Mouse (Mus musculus) forebrain, postnatal 0 days (tissue): ENCODE data around the gene Stk11ip. TPM values are rescaled to one million over a fixed set of nuclear protein-coding genes. Genes with fewer than 3 reads are reported as not detected.

Experiments used
- ATAC-seq: fragments of 200-750 bp; cut with Nextera tagmentation; 2 replicates; pipeline ENCODE4 v1.8.0; 2017; ENCODE audit warnings: mild to moderate bottlenecking, moderate library complexity
- DNase-seq: peaks from one replicate; pipeline ENCODE4 v3.0.0-alpha.2; 2015
- H3K27ac ChIP-seq: fragments of 300-500 bp; sonication (generic); 2 replicates; pipeline ENCODE4 v1.5.1; 2014; ENCODE audit warnings: low read depth, mild to moderate bottlenecking, antibody characterized with exemption, low read length, moderate library complexity, mixed read lengths
- H3K27me3 ChIP-seq: fragments of 300-500 bp; sonication (generic); 2 replicates; pipeline ENCODE4 v1.6.1; 2014; ENCODE audit warnings: mild to moderate bottlenecking, low read length, mixed read lengths; ENCODE audit not compliant: insufficient read depth
- H3K36me3 ChIP-seq: fragments of 300-500 bp; sonication (generic); 2 replicates; pipeline ENCODE4 v1.6.1; 2014; ENCODE audit warnings: mild to moderate bottlenecking, moderate library complexity; ENCODE audit not compliant: insufficient read depth
- H3K4me1 ChIP-seq: fragments of 300-500 bp; sonication (generic); 2 replicates; pipeline ENCODE4 v1.6.1; 2014; ENCODE audit warnings: antibody characterized with exemption; ENCODE audit not compliant: insufficient read depth
- H3K4me2 ChIP-seq: fragments of 300-500 bp; sonication (generic); 2 replicates; pipeline ENCODE4 v1.6.1; 2014; ENCODE audit warnings: low read depth, mild to moderate bottlenecking, moderate library complexity
- H3K4me3 ChIP-seq: fragments of 300-500 bp; sonication (generic); 2 replicates; pipeline ENCODE4 v1.5.1; 2014; ENCODE audit warnings: low read depth, low read length, mixed read lengths
- H3K9ac ChIP-seq: fragments of 300-500 bp; sonication (generic); 2 replicates; pipeline ENCODE4 v1.6.1; 2014; ENCODE audit warnings: mild to moderate bottlenecking
- H3K9me3 ChIP-seq: fragments of 300-500 bp; sonication (generic); 2 replicates; pipeline ENCODE4 v1.6.1; 2016; ENCODE audit warnings: low read length
- CTCF ChIP-seq: sonication (generic); IDR thresholded peaks from 2 replicates; pipeline ENCODE4 v1.5.1; 2016; ENCODE audit warnings: antibody characterized with exemption, control low read depth, low read depth
- WGBS: fragments of 180-500 bp; shearing (Covaris S2); extraction: QIAGEN DNeasy Blood & Tissue Kit; methylation state at CpG from one replicate; pipeline ENCODE4 v1.1.7; 2014; 5-methylcytosine and 5-hydroxymethylcytosine counted together
- polyA plus RNA-seq: library from polyadenylated mRNA; unstranded; fragments of >200 nt; fragmentation: Nextera tagmentation; extraction: Ambion mirVana; gene quantifications from 2 replicates; pipeline ENCODE4 v1.2.1, GENCODE M21; 2015
- total RNA-seq: library from RNA; depleted of rRNA; stranded (reverse); fragments of >200 nt; gene quantifications from 2 replicates; pipeline ENCODE4 v1.2.3, GENCODE M21; 2014; rRNA removed

Gene Stk11ip
- total and polyA plus RNA-seq, 2 experiments from 2014 or later = 14.3 to 34.7 TPM

- 50% methylated on average over 6 of the region's 6 CpGs for WGBS
- Histone ChIP-seq H3K4me1 (no peaks in the 10 kb centered on the region), H3K9ac (no peak overlapping the region), H3K4me3 (no peak overlapping the region), H3K4me2 (no peak overlapping the region), H3K27me3 (no peaks in the 10 kb centered on the region), H3K27ac (no peak overlapping the region), H3K9me3 (no peaks in the 10 kb centered on the region), H3K36me3 (no peaks in the 10 kb centered on the region)
- ATAC-seq (no peak), DNase-seq (no peak)
- no peak for TF ChIP-seq CTCF
These were observed 51.4 kb downstream of the Stk11ip start for GRCm38 (mm10) chr1:75572776-75573175.

GRCm38 (mm10) chr1:75573715-75574114 is 52.4 kb downstream of the Stk11ip start:
- ATAC-seq (no peak), DNase-seq (no peak)
- no peak overlapping the region for H3K9ac ChIP-seq
- no peak overlapping the region for H3K4me3 ChIP-seq
- no peaks in the 10 kb centered on the region for H3K9me3 ChIP-seq
- 76% methylated on average over 7 of the region's 7 CpGs for WGBS
- no peak overlapping the region for H3K4me2 ChIP-seq
- TF ChIP-seq CTCF = no peak
- no peak overlapping the region for H3K27ac ChIP-seq
- no peaks in the 10 kb centered on the region for H3K4me1 ChIP-seq
- no peaks in the 10 kb centered on the region for H3K27me3 ChIP-seq
- H3K36me3 ChIP-seq = no peaks in the 10 kb centered on the region

GRCm38 (mm10) chr1:75574476-75575310 is 53.4 kb downstream of the Stk11ip start:
- 0 out of 2 replicates have a peak overlapping the region, but pooled peaks have one; percentile 1 for H3K4me2 ChIP-seq
- no peaks in the 10 kb centered on the region for H3K27me3 ChIP-seq
- DNase-seq = no peak
- ATAC-seq = no peak
- no peak for TF ChIP-seq CTCF
- no peak overlapping the region for H3K9ac ChIP-seq
- H3K27ac ChIP-seq = no peak overlapping the region
- H3K9me3 ChIP-seq = no peaks in the 10 kb centered on the region
- no peaks in the 10 kb centered on the region for H3K4me1 ChIP-seq
- 50% methylated on average over 17 of the region's 17 CpGs for WGBS
- H3K4me3 ChIP-seq = no peak overlapping the region
- no peaks in the 10 kb centered on the region for H3K36me3 ChIP-seq

GRCm38 (mm10) chr1:75581936-75582624 is 60.8 kb downstream of the Stk11ip start:
- ATAC-seq = peak; percentile 92
- no peaks in the 10 kb centered on the region for H3K27me3 ChIP-seq
- WGBS = 14% methylated on average over 7 of the region's 7 CpGs
- no peaks in the 10 kb centered on the region for H3K36me3 ChIP-seq
- peak; percentile 68 for DNase-seq
- no peak overlapping the region for H3K4me3 ChIP-seq
- no peak for TF ChIP-seq CTCF
- H3K9me3 ChIP-seq = no peaks in the 10 kb centered on the region
- no peak overlapping the region for H3K4me2 ChIP-seq
- H3K4me1 ChIP-seq = no peaks in the 10 kb centered on the region
- peak overlapping the region; percentile 83 for H3K27ac ChIP-seq
- no peak overlapping the region for H3K9ac ChIP-seq

- ATAC-seq = peak; percentile 36; the same call in 1 of the 2 replicates
- no peaks in the 10 kb centered on the region for H3K4me1 ChIP-seq
- H3K9me3 ChIP-seq = no peaks in the 10 kb centered on the region
- no peak for TF ChIP-seq CTCF
- no peaks in the 10 kb centered on the region for H3K27me3 ChIP-seq
- 52% methylated on average over 5 of the region's 5 CpGs for WGBS
- H3K4me3 ChIP-seq = no peak overlapping the region
- no peak for DNase-seq
- no peak overlapping the region for H3K9ac ChIP-seq
- H3K4me2 ChIP-seq = no peak overlapping the region
- H3K36me3 ChIP-seq = no peaks in the 10 kb centered on the region
- peak overlapping the region; percentile 83 for H3K27ac ChIP-seq
These were observed 61.3 kb downstream of the Stk11ip start for GRCm38 (mm10) chr1:75582625-75582956.

- Histone ChIP-seq H3K4me2 (no peak overlapping the region), H3K27ac (peak overlapping the region; percentile 83), H3K4me1 (no peaks in the 10 kb centered on the region), H3K4me3 (no peak overlapping the region), H3K36me3 (no peaks in the 10 kb centered on the region), H3K9me3 (no peaks in the 10 kb centered on the region), H3K9ac (no peak overlapping the region), H3K27me3 (no peaks in the 10 kb centered on the region)
- no peak for DNase-seq
- ATAC-seq = no peak
- no peak for TF ChIP-seq CTCF
- 84% methylated on average over 10 of the region's 10 CpGs for WGBS
These were observed 61.7 kb downstream of the Stk11ip start for GRCm38 (mm10) chr1:75583034-75583433.

- Histone ChIP-seq H3K27ac (no peak overlapping the region), H3K9ac (no peak overlapping the region), H3K4me1 (no peaks in the 10 kb centered on the region), H3K4me3 (no peak overlapping the region), H3K9me3 (no peaks in the 10 kb centered on the region), H3K4me2 (no peak overlapping the region), H3K27me3 (no peaks in the 10 kb centered on the region), H3K36me3 (no peaks in the 10 kb centered on the region)
- no peak for TF ChIP-seq CTCF
- DNase-seq = peak; percentile 14
- WGBS = 58% methylated on average over 3 of the region's 3 CpGs
- no peak for ATAC-seq
These were observed 65.5 kb downstream of the Stk11ip start for GRCm38 (mm10) chr1:75586791-75587190.

Other genes with a start within 250 kb of the Stk11ip start
- 136 and 170 TPM in 2 replicates for gene Resp18, start 243.1 kb upstream of the Stk11ip start, total RNA-seq
- gene Resp18, start 243.1 kb upstream of the Stk11ip start, polyA plus RNA-seq = 123 and 186 TPM in 2 replicates
- gene Dnpep, start 203.5 kb upstream of the Stk11ip start, total RNA-seq = 135 and 164 TPM in 2 replicates
- gene Dnpep, start 203.5 kb upstream of the Stk11ip start, polyA plus RNA-seq = 140 and 156 TPM in 2 replicates
- 1.0 and 1.4 TPM in 2 replicates for gene Des, start 161.2 kb upstream of the Stk11ip start, total RNA-seq
- 1.2 TPM in 2 replicates for gene Des, start 161.2 kb upstream of the Stk11ip start, polyA plus RNA-seq
- 44.4 and 56.3 TPM in 2 replicates for gene Speg, start 146.2 kb upstream of the Stk11ip start, total RNA-seq
- 17.8 and 20.6 TPM in 2 replicates for gene Speg, start 146.2 kb upstream of the Stk11ip start, polyA plus RNA-seq
- 57.3 and 68.3 TPM in 2 replicates for gene Gmppa, start 85.6 kb upstream of the Stk11ip start, total RNA-seq
- 64.0 and 64.9 TPM in 2 replicates for gene Gmppa, start 85.6 kb upstream of the Stk11ip start, polyA plus RNA-seq
- 21.2 and 21.4 TPM in 2 replicates for gene Asic4, start 71.1 kb upstream of the Stk11ip start, total RNA-seq
- gene Asic4, start 71.1 kb upstream of the Stk11ip start, polyA plus RNA-seq = 6.3 and 7.7 TPM in 2 replicates
- 65.9 and 80.4 TPM in 2 replicates for gene Chpf, start 42.2 kb upstream of the Stk11ip start, total RNA-seq
- gene Chpf, start 42.2 kb upstream of the Stk11ip start, polyA plus RNA-seq = 55.5 and 56.8 TPM in 2 replicates
- 54.8 and 58.0 TPM in 2 replicates for gene Tmem198, start 42.0 kb upstream of the Stk11ip start, total RNA-seq
- gene Tmem198, start 42.0 kb upstream of the Stk11ip start, polyA plus RNA-seq = 61.2 and 70.8 TPM in 2 replicates
- gene Obsl1, start 15.1 kb upstream of the Stk11ip start, total RNA-seq = 28.4 and 43.7 TPM in 2 replicates
- gene Obsl1, start 15.1 kb upstream of the Stk11ip start, polyA plus RNA-seq = 18.7 and 22.9 TPM in 2 replicates
- 24.5 and 26.6 TPM in 2 replicates for gene Inha, start 14.5 kb upstream of the Stk11ip start, total RNA-seq
- gene Inha, start 14.5 kb upstream of the Stk11ip start, polyA plus RNA-seq = 19.6 and 24.8 TPM in 2 replicates
- 101 and 120 TPM in 2 replicates for gene Slc4a3, start 24.7 kb downstream of the Stk11ip start, total RNA-seq
- 56.0 and 73.0 TPM in 2 replicates for gene Slc4a3, start 24.7 kb downstream of the Stk11ip start, polyA plus RNA-seq